Mouse (Mus musculus): Measurements from ENCODE around the gene Tmcc2.

The Tmcc2 gene

GRCm38 (mm10) chr1:132312043-132312442 lies 79.0 kb downstream of the Tmcc2 start:
- no peak for DNase-seq

- DNase-seq: no peak
Observed at GRCm38 (mm10) chr1:132311174-132311859, 79.8 kb downstream of the Tmcc2 start.

DNA sequence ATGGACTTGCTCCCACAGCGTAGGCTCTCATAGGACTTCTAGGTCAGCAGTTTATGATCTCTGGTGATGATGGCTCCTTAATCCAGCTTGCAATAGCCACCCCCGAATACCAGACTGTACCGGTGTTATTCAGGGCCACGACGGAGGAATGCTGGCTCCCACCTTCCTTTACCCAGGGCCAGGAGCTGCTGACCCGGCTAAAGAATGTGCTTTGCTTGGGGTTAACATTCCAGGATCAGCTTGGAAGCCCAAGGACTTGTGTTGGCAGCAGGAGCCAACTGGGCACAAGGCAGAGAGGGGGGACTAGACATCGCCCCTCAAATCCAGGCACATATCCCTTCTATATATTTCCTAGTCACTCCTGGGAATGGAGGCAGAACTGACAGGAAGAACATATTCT lies 80.3 kb downstream of the Tmcc2 start:
- DNase-seq: no peak

GRCm38 (mm10) chr1:132308674-132309073 lies 82.4 kb downstream of the Tmcc2 start:
- no peak for DNase-seq

DNA sequence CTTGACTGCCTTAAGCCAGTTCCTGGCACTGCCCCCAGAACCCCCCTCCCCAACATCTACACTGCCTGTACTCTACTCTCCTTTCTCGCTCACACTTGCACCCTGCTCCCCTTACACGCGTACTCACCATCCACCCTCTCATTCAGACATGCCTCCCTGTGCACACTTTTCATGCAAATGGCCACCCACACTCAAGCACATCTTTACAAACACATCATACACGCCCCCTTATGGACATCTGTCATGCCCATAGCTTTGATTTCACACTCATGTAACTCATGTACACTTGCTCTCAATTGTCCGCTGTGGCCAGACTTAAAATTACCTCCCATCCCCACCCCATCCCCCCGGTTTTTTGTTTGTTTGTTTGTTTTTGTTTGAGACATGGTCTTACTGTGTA lies 83.1 kb downstream of the Tmcc2 start:
- no peak for DNase-seq

GRCm38 (mm10) chr1:132306808-132307207 lies 84.3 kb downstream of the Tmcc2 start:
- no peak for DNase-seq
